In genomic region chr6:96116148-96116533, GRCm38 (mm10) we compare ENCODE assay signal across 8 mouse cellular contexts. TPM values are rescaled to one million over a fixed set of nuclear protein-coding genes. Genes with fewer than 3 reads are reported as not detected.
DNase-seq lines count a peak whose midpoint lies in the region; ATAC-seq lines count a peak whose summit lies in the region.

No protein-coding gene starts in this region.

- H3K4me1 ChIP-seq in liver, embryonic 11.5 days (replicated peaks; ENCODE audit: control insufficient read depth, insufficient read depth, low read length), result no peaks in the 10 kb centered on the region
- 0 out of 2 replicates have a peak, but pooled peaks cover 3% of the 10 kb centered on the region for H3K4me1 ChIP-seq in stomach, embryonic 16.5 days (ENCODE audit: control insufficient read depth, insufficient read depth, low read length)

- peak overlapping the region; percentile 70 for H3K4me2 ChIP-seq in liver, embryonic 11.5 days
- H3K4me2 ChIP-seq in stomach, embryonic 16.5 days (ENCODE audit: low read depth, low read length), result peak overlapping the region; percentile 80

- H3K4me3 ChIP-seq in liver, embryonic 11.5 days (ENCODE audit: low read depth, low read length), result peak overlapping the region; percentile 53
- peak overlapping the region; percentile 62 for H3K4me3 ChIP-seq in stomach, embryonic 16.5 days (replicated peaks; ENCODE audit: low read length)

- H3K27ac ChIP-seq in liver, embryonic 11.5 days (ENCODE audit: low read depth, low read length), result no peak overlapping the region
- 0 out of 2 replicates have a peak overlapping the region, but pooled peaks have one; percentile 8 for H3K27ac ChIP-seq in stomach, embryonic 16.5 days (ENCODE audit: low read length)

- H3K36me3 ChIP-seq in liver, embryonic 11.5 days (ENCODE audit: control insufficient read depth, insufficient read depth, low read length), result no peaks in the 10 kb centered on the region
- H3K36me3 ChIP-seq in stomach, embryonic 16.5 days (ENCODE audit: control insufficient read depth, insufficient read depth, low read length), result no peaks in the 10 kb centered on the region

- 17% methylated on average over 6 of the region's 6 CpGs for WGBS in liver, embryonic 11.5 days
- WGBS in stomach, embryonic 16.5 days, result 8% methylated on average over 6 of the region's 6 CpGs

- no peaks in the 10 kb centered on the region for H3K9me3 ChIP-seq in liver, embryonic 11.5 days (ENCODE audit: control insufficient read depth, low read length)
- H3K9me3 ChIP-seq in stomach, embryonic 16.5 days (replicated peaks; ENCODE audit: control insufficient read depth, low read length), result no peaks in the 10 kb centered on the region

- H3K9ac ChIP-seq in liver, embryonic 11.5 days (ENCODE audit: low read depth, low read length), result peak overlapping the region; percentile 36; the same call in 1 of the 2 replicates
- H3K9ac ChIP-seq in stomach, embryonic 16.5 days (ENCODE audit: low read length), result peak overlapping the region; percentile 75

- H3K27me3 ChIP-seq in liver, embryonic 11.5 days (replicated peaks; ENCODE audit: control insufficient read depth, insufficient read depth, low read length), result peaks cover 4% of the 10 kb centered on the region
- H3K27me3 ChIP-seq in stomach, embryonic 16.5 days (ENCODE audit: control insufficient read depth, insufficient read depth, low read length), result no peaks in the 10 kb centered on the region

- no peak for ATAC-seq in liver, embryonic 11.5 days (replicated peaks; ENCODE audit: low FRiP score)
- ATAC-seq in stomach, embryonic 16.5 days (ENCODE audit: insufficient read depth, low FRiP score), result no peak

- DNase-seq in embryo, embryonic 10.5 days (ENCODE audit: low spot score), result peak; percentile 36
- no peak for DNase-seq in embryo, embryonic 10 days (ENCODE audit: low spot score)
- peak; percentile 26 for DNase-seq in retina, embryonic 14.5 days (ENCODE audit: low spot score)
- no peak for DNase-seq in retina, postnatal 1 day
- DNase-seq in liver, embryonic 11.5 days (ENCODE audit: low spot score), result no peak
- no peak for DNase-seq in right cerebral cortex, adult 2 months (ENCODE audit: low spot score in 2 of 2)
- no peak for DNase-seq in layer of hippocampus, postnatal 36 days

RNA-seq across cellular contexts. Expression of gene Fam19a1, which starts 3.2 kb away (rescaled TPM):
- 0.40 and 0.85 TPM in 2 replicates for polyA plus RNA-seq in liver, embryonic 11.5 days (2014; fragmentation: Nextera tagmentation; extraction: Ambion mirVana)
- 6.7 and 7.0 TPM in 2 replicates for polyA plus RNA-seq in stomach, embryonic 16.5 days (2015; fragmentation: Nextera tagmentation; extraction: Ambion mirVana)
- 10 to 100 TPM; 68.1 to 70.5 TPM for total RNA-seq in layer of hippocampus, postnatal 36 days (2021)

RNA-seq across cellular contexts. Expression of gene 1700123L14Rik, which starts 49.9 kb away (rescaled TPM):
- polyA plus RNA-seq in liver, embryonic 11.5 days (2014; fragmentation: Nextera tagmentation; extraction: Ambion mirVana), result not detected in 2 replicates
- 0.10 TPM in 1 of 2 replicates, not detected in the other for polyA plus RNA-seq in stomach, embryonic 16.5 days (2015; fragmentation: Nextera tagmentation; extraction: Ambion mirVana)
- not detected for total RNA-seq in layer of hippocampus, postnatal 36 days (2021)

Comparison
In these comparisons a context has a peak if more than half of its experiments do, and no peak if none do; other contexts are left out.
1. DNase-seq: peak in embryo, embryonic 10.5 days (single experiment) and retina, embryonic 14.5 days (single experiment); none in embryo, embryonic 10 days (single experiment), retina, postnatal 1 day (single experiment), liver, embryonic 11.5 days (single experiment), right cerebral cortex, adult 2 months (0 of 2) and layer of hippocampus, postnatal 36 days (0 of 2).